Mouse (Mus musculus) forebrain, postnatal 0 days (tissue): ENCODE measurements around the gene Cpd. TPM values are rescaled to one million over a fixed set of nuclear protein-coding genes. Genes with fewer than 3 reads are reported as not detected.

Experiments used
- ATAC-seq: fragments of 200-750 bp; cut with Nextera tagmentation; 2 replicates; pipeline ENCODE4 v1.8.0; 2017; ENCODE audit warnings: mild to moderate bottlenecking, moderate library complexity
- DNase-seq: peaks from one replicate; pipeline ENCODE4 v3.0.0-alpha.2; 2015
- H3K27ac ChIP-seq: fragments of 300-500 bp; sonication (generic); 2 replicates; pipeline ENCODE4 v1.5.1; 2014; ENCODE audit warnings: low read depth, mild to moderate bottlenecking, antibody characterized with exemption, low read length, moderate library complexity, mixed read lengths
- H3K27me3 ChIP-seq: fragments of 300-500 bp; sonication (generic); 2 replicates; pipeline ENCODE4 v1.6.1; 2014; ENCODE audit warnings: mild to moderate bottlenecking, low read length, mixed read lengths; ENCODE audit not compliant: insufficient read depth
- H3K36me3 ChIP-seq: fragments of 300-500 bp; sonication (generic); 2 replicates; pipeline ENCODE4 v1.6.1; 2014; ENCODE audit warnings: mild to moderate bottlenecking, moderate library complexity; ENCODE audit not compliant: insufficient read depth
- H3K4me1 ChIP-seq: fragments of 300-500 bp; sonication (generic); 2 replicates; pipeline ENCODE4 v1.6.1; 2014; ENCODE audit warnings: antibody characterized with exemption; ENCODE audit not compliant: insufficient read depth
- H3K4me2 ChIP-seq: fragments of 300-500 bp; sonication (generic); 2 replicates; pipeline ENCODE4 v1.6.1; 2014; ENCODE audit warnings: low read depth, mild to moderate bottlenecking, moderate library complexity
- H3K4me3 ChIP-seq: fragments of 300-500 bp; sonication (generic); 2 replicates; pipeline ENCODE4 v1.5.1; 2014; ENCODE audit warnings: low read depth, low read length, mixed read lengths
- H3K9ac ChIP-seq: fragments of 300-500 bp; sonication (generic); 2 replicates; pipeline ENCODE4 v1.6.1; 2014; ENCODE audit warnings: mild to moderate bottlenecking
- H3K9me3 ChIP-seq: fragments of 300-500 bp; sonication (generic); 2 replicates; pipeline ENCODE4 v1.6.1; 2016; ENCODE audit warnings: low read length
- CTCF ChIP-seq: sonication (generic); IDR thresholded peaks from 2 replicates; pipeline ENCODE4 v1.5.1; 2016; ENCODE audit warnings: antibody characterized with exemption, control low read depth, low read depth
- WGBS: fragments of 180-500 bp; shearing (Covaris S2); extraction: QIAGEN DNeasy Blood & Tissue Kit; methylation state at CpG from one replicate; pipeline ENCODE4 v1.1.7; 2014; 5-methylcytosine and 5-hydroxymethylcytosine counted together
- polyA plus RNA-seq: library from polyadenylated mRNA; unstranded; fragments of >200 nt; fragmentation: Nextera tagmentation; extraction: Ambion mirVana; gene quantifications from 2 replicates; pipeline ENCODE4 v1.2.1, GENCODE M21; 2015
- total RNA-seq: library from RNA; depleted of rRNA; stranded (reverse); fragments of >200 nt; gene quantifications from 2 replicates; pipeline ENCODE4 v1.2.3, GENCODE M21; 2014

The Cpd gene
- total and polyA plus RNA-seq, 2 experiments from 2014 or later, result 5.6 to 44.0 TPM

DNA sequence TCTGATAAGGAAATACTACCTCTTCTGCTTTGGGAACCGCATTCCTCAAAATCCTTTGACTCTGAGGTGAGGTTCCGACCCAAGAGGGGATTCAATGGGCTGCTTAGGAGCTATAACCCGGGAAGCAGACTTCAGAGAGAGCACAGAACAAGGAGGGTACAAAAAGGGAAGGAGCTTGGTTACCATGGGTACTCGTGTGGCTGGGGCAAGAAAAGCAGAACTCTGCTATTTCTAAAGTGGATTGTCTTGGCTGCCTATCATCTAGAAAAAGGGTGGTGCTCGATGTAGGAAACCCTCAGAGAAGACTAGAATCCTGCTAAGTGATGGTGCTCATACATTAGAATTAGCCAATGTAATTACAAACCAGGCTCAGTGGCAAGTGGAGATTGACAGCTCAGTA, 12.4 kb upstream of the Cpd start:
- Histone ChIP-seq H3K4me3 (no peak overlapping the region), H3K36me3 (no peaks in the 10 kb centered on the region), H3K4me2 (no peak overlapping the region), H3K4me1 (no peaks in the 10 kb centered on the region), H3K27ac (no peak overlapping the region), H3K9me3 (no peaks in the 10 kb centered on the region), H3K27me3 (no peaks in the 10 kb centered on the region), H3K9ac (no peak overlapping the region)
- no peak for DNase-seq
- 56% methylated on average over 5 of the region's 5 CpGs for WGBS
- no peak for ATAC-seq
- no peak for TF ChIP-seq CTCF

- WGBS, result 85% methylated on average over 5 of the region's 5 CpGs
- no peaks in the 10 kb centered on the region for H3K36me3 ChIP-seq
- no peak overlapping the region for H3K27ac ChIP-seq
- H3K9ac ChIP-seq, result no peak overlapping the region
- no peak for TF ChIP-seq CTCF
- ATAC-seq (no peak), DNase-seq (no peak)
- H3K27me3 ChIP-seq, result no peaks in the 10 kb centered on the region
- H3K4me1 ChIP-seq, result no peaks in the 10 kb centered on the region
- no peak overlapping the region for H3K4me2 ChIP-seq
- no peaks in the 10 kb centered on the region for H3K9me3 ChIP-seq
- no peak overlapping the region for H3K4me3 ChIP-seq
Measured at GRCm38 (mm10) chr11:76858781-76859180, 12.0 kb upstream of the Cpd start.

DNA sequence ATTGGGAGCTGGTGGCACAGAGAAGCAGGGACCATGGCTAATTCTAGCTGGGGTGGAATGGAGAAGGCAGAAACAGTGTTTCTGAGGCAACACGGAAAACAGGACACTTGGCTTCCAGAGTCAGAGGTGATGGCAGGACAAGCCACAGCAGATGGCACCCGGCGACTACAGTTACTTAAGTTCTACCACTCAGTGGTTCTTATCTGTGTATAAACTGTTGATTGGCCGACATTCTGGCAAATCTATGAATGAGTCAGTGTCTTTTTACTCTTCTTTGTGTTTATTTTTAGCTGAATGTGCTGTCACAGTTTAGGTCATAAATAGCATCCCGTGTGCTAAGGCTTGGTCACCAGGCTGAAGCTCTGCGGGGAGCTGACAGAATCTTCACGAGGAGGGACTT, 10.3 kb upstream of the Cpd start:
- H3K4me1 ChIP-seq, result no peaks in the 10 kb centered on the region
- WGBS, result 86% methylated on average over 7 of the region's 7 CpGs
- H3K36me3 ChIP-seq, result no peaks in the 10 kb centered on the region
- H3K27ac ChIP-seq, result no peak overlapping the region
- DNase-seq (no peak), ATAC-seq (no peak)
- H3K27me3 ChIP-seq, result no peaks in the 10 kb centered on the region
- no peak overlapping the region for H3K9ac ChIP-seq
- no peaks in the 10 kb centered on the region for H3K9me3 ChIP-seq
- no peak overlapping the region for H3K4me2 ChIP-seq
- H3K4me3 ChIP-seq, result no peak overlapping the region
- TF ChIP-seq CTCF, result no peak

DNA sequence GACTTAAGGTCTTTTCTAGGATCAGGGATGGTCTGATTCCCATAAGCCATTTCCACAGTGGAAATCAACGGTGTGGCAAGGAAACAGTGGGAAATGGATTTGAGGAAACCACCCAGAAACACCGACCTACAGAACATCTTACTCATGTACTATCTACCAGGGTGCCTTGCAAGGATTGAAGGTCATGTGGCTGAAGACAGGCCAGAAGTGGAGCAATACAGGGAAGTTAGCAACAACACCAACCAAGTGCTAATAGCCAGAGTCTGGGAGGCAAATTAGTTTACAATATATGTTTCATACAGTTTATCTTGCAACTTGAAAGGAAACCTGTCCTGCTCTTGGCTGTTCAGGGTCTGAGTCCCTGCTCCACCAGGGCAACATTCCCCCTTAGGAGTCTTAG, 9.8 kb upstream of the Cpd start:
- no peak overlapping the region for H3K9ac ChIP-seq
- no peak for ATAC-seq
- no peak overlapping the region for H3K4me2 ChIP-seq
- 94% methylated on average over 2 of the region's 2 CpGs for WGBS
- no peak for TF ChIP-seq CTCF
- H3K9me3 ChIP-seq, result no peaks in the 10 kb centered on the region
- H3K36me3 ChIP-seq, result no peaks in the 10 kb centered on the region
- H3K4me3 ChIP-seq, result no peak overlapping the region
- H3K27me3 ChIP-seq, result no peaks in the 10 kb centered on the region
- DNase-seq, result no peak
- H3K4me1 ChIP-seq, result no peaks in the 10 kb centered on the region
- H3K27ac ChIP-seq, result no peak overlapping the region

GRCm38 (mm10) chr11:76854475-76855341, 7.9 kb upstream of the Cpd start:
- DNase-seq (no peak), ATAC-seq (no peak)
- Histone ChIP-seq H3K4me3 (no peak overlapping the region), H3K27me3 (no peaks in the 10 kb centered on the region), H3K36me3 (no peaks in the 10 kb centered on the region), H3K9me3 (no peaks in the 10 kb centered on the region), H3K4me1 (no peaks in the 10 kb centered on the region), H3K9ac (no peak overlapping the region), H3K4me2 (no peak overlapping the region), H3K27ac (no peak overlapping the region)
- no peak for TF ChIP-seq CTCF
- WGBS, result 31% methylated on average over 17 of the region's 17 CpGs

- Histone ChIP-seq H3K4me3 (no peak overlapping the region), H3K9me3 (no peaks in the 10 kb centered on the region), H3K4me2 (no peak overlapping the region), H3K27ac (no peak overlapping the region), H3K9ac (no peak overlapping the region), H3K36me3 (no peaks in the 10 kb centered on the region), H3K27me3 (no peaks in the 10 kb centered on the region), H3K4me1 (peaks cover 5% of the 10 kb centered on the region; the same call in 1 of the 2 replicates)
- ATAC-seq (no peak), DNase-seq (no peak)
- TF ChIP-seq CTCF, result no peak
- WGBS, result 86% methylated on average over 3 of the region's 3 CpGs
Measured at GRCm38 (mm10) chr11:76851512-76851911, 4.7 kb upstream of the Cpd start.

DNA sequence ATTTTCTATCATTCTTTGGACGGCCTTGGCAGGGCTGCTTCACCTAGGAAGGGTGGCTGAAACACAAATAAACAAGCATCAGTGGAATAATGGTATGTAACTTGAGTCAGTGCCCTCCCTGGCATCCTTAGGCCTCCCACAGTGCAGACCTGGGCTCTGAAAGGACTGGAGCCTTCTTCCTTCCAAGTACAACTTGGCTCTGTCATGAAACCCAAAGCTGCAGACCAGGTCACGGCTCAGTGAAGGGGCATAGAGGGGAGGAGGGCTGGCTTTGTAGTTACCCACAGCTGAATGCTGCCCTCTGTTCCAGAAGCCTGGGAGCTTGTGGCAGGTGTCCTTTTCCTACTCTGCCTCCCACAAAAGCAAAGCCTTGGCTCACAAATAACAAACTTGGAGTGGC, 2.8 kb upstream of the Cpd start:
- Histone ChIP-seq H3K9me3 (no peaks in the 10 kb centered on the region), H3K27me3 (no peaks in the 10 kb centered on the region), H3K4me2 (no peak overlapping the region), H3K4me1 (peaks cover 18% of the 10 kb centered on the region), H3K9ac (no peak overlapping the region), H3K36me3 (no peaks in the 10 kb centered on the region), H3K4me3 (no peak overlapping the region), H3K27ac (no peak overlapping the region)
- no peak for TF ChIP-seq CTCF
- ATAC-seq (no peak), DNase-seq (peak; percentile 17)
- 42% methylated on average over 2 of the region's 2 CpGs for WGBS
